Mouse (Mus musculus): ENCODE results near the gene Uap1l1.

DNA sequence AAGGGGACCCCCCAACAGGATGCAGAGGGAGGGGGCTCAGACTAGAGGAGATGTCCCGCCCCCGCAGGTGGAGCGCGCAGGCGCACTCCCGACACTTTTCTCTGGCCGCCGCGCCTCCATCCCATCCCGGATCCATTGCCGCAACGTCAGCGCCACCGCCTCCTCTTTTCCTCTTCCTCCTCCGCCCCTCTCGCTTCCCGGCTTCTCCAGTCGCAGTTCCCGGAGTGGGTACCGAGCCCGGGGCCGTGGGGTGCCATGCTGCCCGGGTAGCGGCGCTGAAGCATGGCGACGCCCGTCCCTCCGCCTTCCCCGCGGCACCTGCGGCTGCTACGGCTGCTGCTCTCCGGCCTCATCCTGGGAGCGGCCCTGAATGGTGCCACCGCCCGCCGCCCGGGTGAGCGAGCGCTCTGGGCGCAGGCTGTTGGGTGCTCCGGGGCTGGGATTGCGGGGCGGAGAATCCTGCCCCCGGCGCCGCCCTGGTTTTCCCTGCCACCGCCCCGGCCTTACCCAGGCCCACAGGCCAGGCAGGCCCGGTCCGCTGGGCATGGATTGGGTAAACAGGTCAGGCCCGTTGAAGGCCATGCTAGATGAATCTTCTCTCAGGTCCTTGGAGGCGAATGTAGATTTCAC is 37.6 kb upstream of the Uap1l1 start:
- peak; percentile 68; the same call in 1 of the 2 replicates for TF ChIP-seq POLR2A (IDR thresholded peaks at IDR 0.05; ENCODE audit: borderline replicate concordance, insufficient read depth, low read length)
- TF ChIP-seq CTCF (IDR thresholded peaks at IDR 0.05; ENCODE audit: borderline replicate concordance, insufficient read depth, low read depth, low read length) = no peak

All from cerebellum, adult 2 months (tissue).